Mouse (Mus musculus) liver, adult 2 months (tissue): ENCODE measurements at regions not wholly inside any gene's neighbourhood (a gene's known extent, or its start where the extent isn't known, plus 50 kb on each side); places are given as distances from the start of the nearest gene placed in this dataset.

Experiments
- CTCF ChIP-seq: fragments of 200-500 bp; IDR thresholded peaks from 2 replicates; pipeline ENCODE4 v1.5.1; 2011; ENCODE audit warnings: low read depth, low read length, control low read depth
- POLR2A ChIP-seq: fragments of 200-500 bp; IDR thresholded peaks from 2 replicates; pipeline ENCODE4 v1.6.1; 2011; ENCODE audit warnings: low read length, control low read depth; ENCODE audit not compliant: insufficient read depth; ENCODE audit errors: extremely low read depth

- no peak for TF ChIP-seq CTCF
- no peak for TF ChIP-seq POLR2A
Observed at GRCm38 (mm10) chr14:25406613-25407012, 52.4 kb upstream of the Zmiz1 start.
